Mouse (Mus musculus) right cerebral cortex, postnatal 4 days (tissue): Measurements from ENCODE around the gene Vps13d.
A peak's percentile ranks its signal among the peaks of the same experiment; 100 is the strongest.

ENCODE experiments used
- DNase-seq: peaks from one replicate; pipeline ENCODE4 v3.0.0-alpha.2; 2022

The Vps13d gene

GRCm38 (mm10) chr4:145033392-145033791, 161.4 kb downstream of the Vps13d start:
- no peak for DNase-seq

GRCm38 (mm10) chr4:145032637-145033036, 162.2 kb downstream of the Vps13d start:
- DNase-seq: no peak

- no peak for DNase-seq
These were observed 163.3 kb downstream of the Vps13d start for GRCm38 (mm10) chr4:145031510-145031909.

DNA sequence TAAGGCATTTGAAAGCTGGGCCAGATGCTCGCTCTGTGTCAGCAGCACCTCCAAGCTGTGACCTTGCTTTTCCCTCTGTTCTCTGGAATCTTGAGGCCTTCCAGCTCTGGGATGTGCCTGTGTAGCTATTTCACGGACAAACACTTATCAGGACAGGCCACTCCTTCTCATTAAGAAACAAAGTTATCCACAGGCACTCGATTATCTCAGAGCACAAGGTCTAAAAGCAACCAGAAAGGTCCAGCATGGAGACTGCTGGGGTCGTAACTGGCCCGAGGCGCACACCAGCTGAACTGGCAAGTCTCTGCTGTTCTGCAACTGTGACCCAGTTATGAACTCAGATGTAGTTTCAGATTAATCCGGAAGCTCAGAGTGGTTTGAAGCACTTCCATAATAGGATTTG, 168.4 kb downstream of the Vps13d start:
- no peak for DNase-seq

DNA sequence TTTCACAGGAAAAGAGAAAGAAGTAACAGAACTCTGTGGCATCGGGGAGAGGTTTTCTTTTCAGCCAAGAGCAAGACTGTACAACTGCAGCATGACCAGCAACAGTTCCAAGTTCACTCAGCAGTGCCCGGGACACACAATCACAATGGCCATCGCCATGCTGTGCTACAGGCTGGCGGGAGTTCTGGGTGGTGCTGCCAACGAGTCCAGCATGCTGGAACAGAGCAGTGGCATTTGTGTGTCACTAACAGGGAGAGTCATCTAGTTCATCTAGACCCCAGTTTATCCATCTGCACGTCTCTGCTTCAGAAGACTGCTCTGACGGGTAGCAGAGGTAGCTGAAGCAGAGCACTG, 169.4 kb downstream of the Vps13d start:
- no peak for DNase-seq

GRCm38 (mm10) chr4:145024694-145025408, 170.0 kb downstream of the Vps13d start:
- no peak for DNase-seq

- no peak for DNase-seq
These were observed 170.9 kb downstream of the Vps13d start for GRCm38 (mm10) chr4:145023911-145024310.

GRCm38 (mm10) chr4:145022815-145023214, 172.0 kb downstream of the Vps13d start:
- no peak for DNase-seq

GRCm38 (mm10) chr4:145022211-145022610, 172.6 kb downstream of the Vps13d start:
- DNase-seq: no peak

DNA sequence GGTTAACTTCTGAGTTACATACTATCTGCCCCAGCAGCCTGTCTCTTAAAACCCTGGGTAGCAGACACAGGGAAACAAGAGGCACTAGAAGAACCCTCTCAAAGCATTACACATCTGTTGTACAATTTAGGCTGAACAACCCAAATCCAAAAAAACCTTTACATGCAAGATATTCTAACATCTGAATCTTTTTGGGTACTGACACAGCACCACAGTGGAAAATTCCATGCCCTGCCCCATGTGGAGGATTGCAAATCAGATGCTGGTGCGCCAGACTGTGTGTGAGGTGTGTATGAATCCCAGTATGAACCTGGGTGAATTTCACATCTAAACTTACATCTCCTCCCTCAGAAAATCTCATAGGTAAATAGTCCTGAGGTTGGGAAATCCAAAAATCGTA, 174.4 kb downstream of the Vps13d start:
- no peak for DNase-seq

- no peak for DNase-seq
These were observed 175.6 kb downstream of the Vps13d start for GRCm38 (mm10) chr4:145019121-145019714.

- peak; percentile 12 for DNase-seq
These were observed 177.1 kb downstream of the Vps13d start for GRCm38 (mm10) chr4:145017745-145018144.

DNA sequence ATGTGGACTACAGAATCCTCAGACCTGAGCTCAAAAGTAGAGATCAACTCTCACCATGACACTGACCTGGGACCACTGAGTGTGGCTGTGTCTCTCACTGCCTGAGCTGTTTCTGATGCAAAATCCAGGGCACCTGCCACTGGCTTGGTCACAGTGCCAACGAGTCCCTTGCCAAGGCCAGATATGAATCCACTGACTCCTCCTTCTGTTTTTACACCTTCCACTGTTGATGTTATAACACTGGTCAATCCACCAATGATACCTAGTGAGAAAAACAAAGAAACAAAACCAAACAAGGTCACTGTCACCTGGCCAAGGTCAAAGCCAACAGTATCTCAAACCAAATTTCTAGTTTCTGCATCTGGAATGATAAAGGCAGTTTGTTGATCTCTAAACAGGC, 178.1 kb downstream of the Vps13d start:
- no peak for DNase-seq

DNA sequence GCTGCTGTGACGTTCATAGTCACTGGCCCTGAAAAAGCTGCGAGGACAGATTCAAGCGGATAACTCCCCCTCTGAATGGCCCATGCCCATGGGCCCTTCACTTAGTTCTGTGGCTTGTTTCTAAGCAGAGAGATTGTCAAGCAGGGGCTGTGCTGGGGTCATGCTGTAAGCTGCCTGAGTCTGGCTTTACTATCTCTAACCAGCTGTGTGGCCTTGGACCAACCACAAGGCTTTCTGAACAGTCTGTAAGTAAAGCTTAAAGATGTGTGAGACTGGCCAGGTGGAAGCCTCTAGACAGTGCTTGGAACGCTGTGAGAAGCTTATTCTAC, 180.2 kb downstream of the Vps13d start:
- no peak for DNase-seq

- no peak for DNase-seq
These were observed 180.8 kb downstream of the Vps13d start for GRCm38 (mm10) chr4:145013760-145014631.

- DNase-seq: no peak
These were observed 181.6 kb downstream of the Vps13d start for GRCm38 (mm10) chr4:145013187-145013586.

- DNase-seq: no peak
These were observed 183.6 kb downstream of the Vps13d start for GRCm38 (mm10) chr4:145011156-145011555.

- DNase-seq: no peak
These were observed 184.9 kb downstream of the Vps13d start for GRCm38 (mm10) chr4:145009934-145010333.

- no peak for DNase-seq
These were observed 185.4 kb downstream of the Vps13d start for GRCm38 (mm10) chr4:145009437-145009836.

GRCm38 (mm10) chr4:145005943-145006545, 188.8 kb downstream of the Vps13d start:
- no peak for DNase-seq

DNA sequence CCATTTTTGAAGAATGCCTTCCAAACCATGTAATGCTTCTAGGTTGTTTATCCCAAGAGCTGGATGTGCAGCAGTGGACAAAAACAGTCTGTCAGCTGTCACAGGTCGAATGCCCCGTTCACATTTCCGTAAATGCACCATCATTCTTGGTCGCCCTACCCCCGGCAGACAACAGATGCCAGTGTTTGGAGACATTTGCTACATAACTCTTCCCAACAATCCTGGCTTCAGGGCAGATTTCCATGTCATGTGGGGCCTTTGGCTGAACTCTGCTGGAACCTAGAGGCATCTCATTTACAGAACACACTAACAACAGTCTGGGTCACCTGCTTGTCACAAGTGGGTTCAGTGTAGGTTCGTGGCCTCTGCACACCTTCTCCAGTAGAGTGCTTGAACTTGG, 190.6 kb downstream of the Vps13d start:
- DNase-seq: no peak

DNA sequence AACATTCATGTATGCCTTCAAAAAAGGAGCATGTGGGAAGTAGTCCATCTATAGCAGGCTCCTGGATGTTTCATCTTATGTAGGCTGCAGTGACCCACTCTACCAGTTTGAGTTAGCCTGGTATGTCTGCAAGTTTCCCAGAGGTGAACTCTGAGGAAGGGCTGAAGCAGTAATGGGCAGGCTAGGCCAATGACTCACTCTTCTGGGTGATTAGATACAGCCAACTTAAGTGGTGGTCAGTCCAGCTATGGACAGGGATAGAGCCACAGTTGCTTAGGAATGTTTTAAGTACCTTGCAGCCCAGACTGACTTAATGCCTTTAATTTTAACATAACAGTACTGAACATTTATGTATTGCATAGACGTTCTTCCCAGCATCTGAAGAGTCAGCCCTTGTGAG, 192.1 kb downstream of the Vps13d start:
- no peak for DNase-seq

DNA sequence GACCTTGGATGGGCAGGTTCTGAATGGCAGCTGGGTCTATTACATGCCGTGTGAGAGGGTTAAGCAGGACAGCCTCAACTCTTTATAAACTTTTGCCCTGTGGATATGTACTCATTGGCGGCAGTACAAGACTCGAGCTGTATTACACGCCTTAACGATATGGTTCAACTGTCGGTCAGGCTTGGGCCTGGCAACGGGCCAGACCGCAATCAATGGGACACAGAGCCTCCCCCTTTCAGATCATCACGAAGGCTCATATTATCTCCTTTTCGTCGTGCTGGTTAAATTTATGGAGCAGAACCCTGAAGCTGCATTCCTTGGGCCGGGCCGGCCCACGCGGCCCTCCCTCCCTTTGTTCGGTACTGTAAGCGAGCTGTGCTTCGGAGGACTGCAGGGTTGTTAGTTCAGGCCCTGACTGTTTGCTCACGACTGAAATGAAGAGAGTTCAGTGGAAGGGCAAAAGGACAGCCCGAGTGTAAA, 194.9 kb downstream of the Vps13d start:
- DNase-seq: peak; percentile 41

- no peak for DNase-seq
These were observed 195.3 kb downstream of the Vps13d start for GRCm38 (mm10) chr4:144999572-144999880.
